Mouse (Mus musculus) embryonic fibroblast, embryonic 13.5 days (primary cell): ENCODE measurements around the gene Olfr1152.

ENCODE experiments used
- CTCF ChIP-seq: IDR thresholded peaks from 2 replicates; pipeline ENCODE4 v1.5.1; 2011; ENCODE audit warnings: mild to moderate bottlenecking, control low read depth, low read length, moderate library complexity, borderline replicate concordance; ENCODE audit not compliant: insufficient read depth
- POLR2A ChIP-seq: IDR thresholded peaks from 2 replicates; pipeline ENCODE4 v1.6.1; 2011; ENCODE audit warnings: low read depth, mild to moderate bottlenecking, control low read depth, low read length, moderate library complexity

GRCm38 (mm10) chr2:87855562-87855961 is 10.7 kb upstream of the Olfr1152 start, which contains the start of gene Olfr1151:
- TF ChIP-seq CTCF (no peak), POLR2A (no peak)
